Mouse (Mus musculus): Measurements from ENCODE around the gene Sec24b. TPM values are rescaled to one million over a fixed set of nuclear protein-coding genes. Genes with fewer than 3 reads are reported as not detected.
A peak's percentile ranks its signal among the peaks of the same experiment; 100 is the strongest.

The Sec24b gene
- polyA plus RNA-seq, 1 experiment from 2014 or later, result 34.9 TPM

DNA sequence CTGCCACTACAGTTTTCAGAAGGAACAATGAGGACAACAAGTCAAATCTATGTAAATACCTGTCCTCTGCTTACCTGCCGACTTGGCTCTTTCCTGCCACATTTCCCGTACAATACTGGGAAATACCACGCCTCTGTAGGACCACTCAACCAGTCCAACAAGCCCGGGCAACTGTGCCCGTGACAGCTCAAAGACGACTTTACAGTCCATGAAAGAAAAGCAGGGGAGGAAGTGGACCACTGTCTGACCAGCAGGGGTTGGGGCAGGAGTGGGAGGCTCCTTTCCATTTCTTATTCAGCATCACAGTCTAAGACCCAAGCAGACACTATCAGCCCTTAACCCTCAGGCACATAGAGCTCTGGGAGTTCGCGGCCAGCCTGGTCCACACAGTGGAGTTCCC, 9.2 kb downstream of the Sec24b start:
- DNase-seq (ENCODE audit: low spot score), result peak; percentile 36
- Histone ChIP-seq H3K27me3 (ENCODE audit: insufficient read depth, poor library complexity, severe bottlenecking) (no peaks in the 10 kb centered on the region), H3K9me3 (no peaks in the 10 kb centered on the region), H3K4me3 (no peak overlapping the region), H3K4me1 (peaks cover 43% of the 10 kb centered on the region), H3K36me3 (peaks cover 11% of the 10 kb centered on the region; the same call in 1 of the 2 replicates), H3K27ac (no peak overlapping the region)
- WGBS, result 84% methylated on average over 8 of the region's 8 CpGs

DNA sequence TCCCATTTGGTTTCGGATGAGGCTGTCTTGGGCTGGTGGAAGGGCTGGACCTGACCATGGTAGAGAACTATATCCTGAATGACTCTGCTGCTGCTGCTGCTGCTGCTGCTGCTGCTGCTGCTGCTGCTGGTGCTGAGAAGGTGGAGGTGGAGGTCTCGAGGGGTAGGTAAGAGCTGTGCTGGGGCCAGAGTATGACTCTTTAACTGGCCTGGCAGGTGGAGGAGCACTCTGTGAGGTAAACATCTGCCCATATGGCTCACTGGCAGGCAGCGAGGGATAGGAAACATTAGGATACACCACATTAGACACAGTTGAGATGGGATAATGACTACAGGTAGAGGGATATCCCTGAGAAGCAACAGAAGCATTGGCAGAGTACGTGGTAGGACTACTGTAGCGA, 20.6 kb downstream of the Sec24b start:
- 95% methylated on average over 5 of the region's 5 CpGs for WGBS
- Histone ChIP-seq H3K4me1 (no peaks in the 10 kb centered on the region), H3K9me3 (peaks cover 6% of the 10 kb centered on the region), H3K4me3 (no peak overlapping the region), H3K27ac (no peak overlapping the region), H3K27me3 (ENCODE audit: insufficient read depth, poor library complexity, severe bottlenecking) (no peaks in the 10 kb centered on the region), H3K36me3 (peaks cover 71% of the 10 kb centered on the region)
- DNase-seq (ENCODE audit: low spot score), result no peak

DNA sequence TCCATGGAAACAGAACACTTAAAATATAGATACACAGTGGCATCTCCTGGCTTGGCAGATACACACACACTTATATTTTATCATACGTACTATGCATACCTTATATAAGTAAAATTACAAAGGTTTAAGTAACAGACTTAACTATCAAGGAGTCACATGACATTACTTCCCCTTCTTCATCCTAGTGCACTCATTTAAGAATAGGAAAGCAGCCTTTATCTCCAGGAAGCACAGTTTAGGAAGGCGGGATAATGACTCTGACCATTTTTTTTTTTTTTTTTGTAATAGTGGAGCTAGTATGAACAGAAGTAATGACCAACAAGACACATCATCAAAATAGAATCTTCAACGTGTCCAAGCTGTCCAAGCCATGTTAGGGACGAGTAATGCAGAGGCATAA, 21.3 kb downstream of the Sec24b start:
- H3K4me1 ChIP-seq, result no peaks in the 10 kb centered on the region
- peaks cover 6% of the 10 kb centered on the region for H3K9me3 ChIP-seq
- H3K36me3 ChIP-seq, result peaks cover 74% of the 10 kb centered on the region
- H3K4me3 ChIP-seq, result no peak overlapping the region
- H3K27me3 ChIP-seq (ENCODE audit: insufficient read depth, poor library complexity, severe bottlenecking), result no peaks in the 10 kb centered on the region
- no peak for DNase-seq (ENCODE audit: low spot score)
- WGBS, result 82% methylated on average over 4 of the region's 4 CpGs
- H3K27ac ChIP-seq, result no peak overlapping the region

DNA sequence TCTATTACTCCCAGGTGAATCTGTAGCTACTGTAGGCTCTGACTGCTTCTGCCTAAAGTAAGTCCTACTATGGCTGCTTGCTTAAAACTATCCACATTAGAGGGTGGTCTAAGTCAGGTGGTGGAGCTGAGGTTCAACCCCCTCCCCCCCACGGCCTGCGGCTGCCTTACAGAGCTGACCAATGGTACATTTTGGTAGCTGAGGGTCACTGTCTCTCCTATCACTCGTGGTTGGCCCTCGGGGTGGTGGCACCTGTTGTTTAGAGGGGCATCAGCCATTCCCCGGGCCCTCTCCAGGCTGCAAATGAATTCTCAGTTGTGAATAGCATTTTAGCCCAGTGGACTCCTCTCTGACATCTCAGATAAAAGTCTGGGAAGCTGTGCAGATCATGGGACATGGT, 32.6 kb downstream of the Sec24b start:
- DNase-seq (ENCODE audit: low spot score), result no peak
- Histone ChIP-seq H3K4me3 (no peak overlapping the region), H3K27ac (no peak overlapping the region), H3K36me3 (peaks cover 87% of the 10 kb centered on the region), H3K27me3 (ENCODE audit: insufficient read depth, poor library complexity, severe bottlenecking) (no peaks in the 10 kb centered on the region), H3K4me1 (peaks cover 13% of the 10 kb centered on the region; the same call in 1 of the 2 replicates), H3K9me3 (no peaks in the 10 kb centered on the region)
- 79% methylated on average over 5 of the region's 5 CpGs for WGBS

DNA sequence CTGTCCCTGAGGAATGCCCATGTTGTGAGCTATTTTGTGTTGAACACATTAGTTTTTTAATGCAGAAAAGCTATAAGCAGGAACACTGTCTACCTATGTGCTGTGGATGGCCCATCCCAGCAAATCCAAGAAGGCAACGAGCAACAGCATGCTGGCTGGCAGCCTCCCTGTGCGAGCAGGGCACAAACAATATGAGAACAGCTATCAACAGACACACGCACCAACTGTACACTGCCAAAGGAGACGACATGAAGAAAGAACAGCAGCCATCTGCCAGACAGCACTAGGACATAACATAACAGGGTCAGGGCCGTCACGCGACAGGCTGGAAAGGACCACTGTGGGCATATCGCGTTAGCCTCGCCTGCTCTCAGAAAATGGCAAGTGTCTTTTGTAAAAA, 35.2 kb downstream of the Sec24b start:
- no peak for DNase-seq (ENCODE audit: low spot score)
- peaks cover 13% of the 10 kb centered on the region; the same call in 1 of the 2 replicates for H3K4me1 ChIP-seq
- 92% methylated on average over 10 of the region's 10 CpGs for WGBS
- no peak overlapping the region for H3K27ac ChIP-seq
- H3K27me3 ChIP-seq (ENCODE audit: insufficient read depth, poor library complexity, severe bottlenecking), result no peaks in the 10 kb centered on the region
- H3K9me3 ChIP-seq, result no peaks in the 10 kb centered on the region
- H3K36me3 ChIP-seq, result peaks cover 70% of the 10 kb centered on the region
- H3K4me3 ChIP-seq, result no peak overlapping the region

DNA sequence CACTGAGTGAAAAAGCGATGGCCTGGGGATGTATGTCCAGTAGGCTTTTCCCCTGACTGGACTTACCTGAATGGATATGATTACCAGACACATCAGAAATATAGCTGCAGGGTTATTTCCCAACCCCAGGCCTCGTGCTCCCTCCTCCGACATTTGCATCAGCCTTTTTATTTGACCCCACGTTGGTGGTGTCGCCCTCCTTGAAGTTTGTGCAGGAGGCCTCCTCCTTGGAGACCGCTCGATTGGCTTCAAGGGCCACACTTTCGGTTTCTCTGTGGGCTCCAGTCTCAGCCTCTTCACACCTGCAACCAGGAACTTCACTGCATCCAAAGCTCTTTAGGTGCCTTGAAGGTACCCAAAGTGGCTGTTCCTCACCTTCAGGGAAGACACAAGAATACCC, 35.8 kb downstream of the Sec24b start:
- Histone ChIP-seq H3K4me1 (peaks cover 13% of the 10 kb centered on the region; the same call in 1 of the 2 replicates), H3K27ac (no peak overlapping the region), H3K4me3 (no peak overlapping the region), H3K36me3 (peaks cover 64% of the 10 kb centered on the region), H3K9me3 (no peaks in the 10 kb centered on the region), H3K27me3 (ENCODE audit: insufficient read depth, poor library complexity, severe bottlenecking) (no peaks in the 10 kb centered on the region)
- DNase-seq (ENCODE audit: low spot score), result no peak
- WGBS, result 86% methylated on average over 8 of the region's 8 CpGs

DNA sequence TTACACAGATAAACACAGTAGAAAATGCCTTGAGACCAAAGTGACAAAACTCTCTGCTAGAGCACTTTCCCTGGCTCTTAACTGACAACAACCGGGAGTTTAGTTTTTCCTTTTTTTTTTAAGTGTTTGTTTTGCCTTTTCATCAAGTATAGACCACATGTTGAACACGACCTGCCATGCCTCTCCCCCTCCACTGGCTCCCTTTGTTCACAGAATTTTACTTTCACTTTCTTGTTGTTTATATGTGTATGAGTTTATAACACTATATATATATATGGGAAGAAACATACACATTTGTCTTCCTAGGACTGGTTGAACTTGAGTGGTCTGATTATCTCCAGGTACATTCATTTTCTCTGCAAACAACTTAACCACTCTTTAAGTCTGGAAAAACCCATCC, 48.4 kb downstream of the Sec24b start:
- Histone ChIP-seq H3K4me3 (no peak overlapping the region), H3K27ac (no peak overlapping the region), H3K27me3 (ENCODE audit: insufficient read depth, poor library complexity, severe bottlenecking) (no peaks in the 10 kb centered on the region), H3K4me1 (0 out of 2 replicates have a peak, but pooled peaks cover 3% of the 10 kb centered on the region), H3K36me3 (peaks cover 53% of the 10 kb centered on the region), H3K9me3 (no peaks in the 10 kb centered on the region)
- 80% methylated on average over 2 of the region's 2 CpGs for WGBS
- DNase-seq (ENCODE audit: low spot score), result no peak

DNA sequence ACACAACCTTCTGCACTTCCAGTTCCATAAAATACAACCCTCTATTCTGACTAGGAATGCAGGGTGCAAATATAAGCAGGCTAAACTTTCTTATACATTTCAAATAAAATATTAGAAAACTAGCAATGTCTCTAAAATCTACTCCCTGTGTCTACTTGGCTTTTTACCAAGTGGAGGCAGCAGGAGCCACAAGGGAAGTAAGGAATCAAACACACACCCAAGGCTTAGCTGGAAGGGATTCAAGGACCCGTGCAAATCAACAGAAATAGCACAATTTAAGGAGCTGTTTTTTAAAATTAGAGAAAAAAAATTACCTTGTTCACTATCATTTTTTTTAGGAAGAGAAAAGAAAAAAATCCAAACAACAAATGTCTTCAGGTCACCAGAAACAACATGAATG, 50.1 kb downstream of the Sec24b start:
- no peak overlapping the region for H3K4me3 ChIP-seq
- 0 out of 2 replicates have a peak, but pooled peaks cover 3% of the 10 kb centered on the region for H3K4me1 ChIP-seq
- H3K9me3 ChIP-seq, result no peaks in the 10 kb centered on the region
- DNase-seq (ENCODE audit: low spot score), result no peak
- H3K27ac ChIP-seq, result no peak overlapping the region
- 88% methylated on average over 1 of the region's 1 CpGs for WGBS
- peaks cover 68% of the 10 kb centered on the region for H3K36me3 ChIP-seq
- no peaks in the 10 kb centered on the region for H3K27me3 ChIP-seq (ENCODE audit: insufficient read depth, poor library complexity, severe bottlenecking)

DNA sequence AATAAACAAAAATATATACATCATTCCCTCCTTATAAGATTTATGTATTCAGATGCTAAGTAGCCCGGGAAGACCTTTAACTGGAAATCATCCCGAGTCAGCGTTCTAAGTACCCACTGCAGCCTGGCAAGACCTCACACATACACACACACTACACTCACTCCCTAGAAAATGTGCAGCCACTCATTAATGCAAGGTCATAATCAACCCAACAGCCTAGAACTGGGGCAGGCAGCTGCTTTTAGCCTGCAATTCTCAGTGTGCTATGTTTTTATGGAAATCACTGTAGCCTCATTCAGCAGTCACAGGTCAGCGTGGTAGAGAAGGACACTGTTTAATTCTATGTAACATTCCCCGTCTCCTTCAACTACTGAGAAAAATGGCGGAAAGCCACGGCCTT, 55.2 kb downstream of the Sec24b start:
- no peak overlapping the region for H3K27ac ChIP-seq
- peaks cover 88% of the 10 kb centered on the region for H3K36me3 ChIP-seq
- no peaks in the 10 kb centered on the region for H3K27me3 ChIP-seq (ENCODE audit: insufficient read depth, poor library complexity, severe bottlenecking)
- H3K9me3 ChIP-seq, result no peaks in the 10 kb centered on the region
- 93% methylated on average over 7 of the region's 7 CpGs for WGBS
- no peak for DNase-seq (ENCODE audit: low spot score)
- H3K4me1 ChIP-seq, result no peaks in the 10 kb centered on the region
- no peak overlapping the region for H3K4me3 ChIP-seq

DNA sequence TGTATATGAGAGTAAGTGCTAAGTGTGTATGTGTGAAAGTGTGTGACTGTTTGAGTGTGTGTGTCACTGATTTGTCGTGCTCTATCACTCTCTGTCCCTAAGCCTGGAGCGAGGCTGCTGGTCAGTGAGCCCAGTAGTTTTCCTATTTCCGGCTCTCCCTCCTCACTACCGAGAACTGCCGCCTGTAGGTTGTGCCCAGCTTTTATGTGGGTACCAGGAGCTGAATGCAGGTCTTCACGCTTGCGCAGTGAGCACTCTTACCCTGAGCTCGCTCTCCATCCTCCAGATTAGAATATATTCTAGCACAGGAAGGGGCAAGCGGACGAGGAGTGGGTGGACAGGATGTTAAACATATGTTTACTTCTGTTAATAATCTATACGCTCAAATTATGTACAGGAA, 60.4 kb downstream of the Sec24b start:
- Histone ChIP-seq H3K4me1 (no peaks in the 10 kb centered on the region), H3K27ac (no peak overlapping the region), H3K27me3 (ENCODE audit: insufficient read depth, poor library complexity, severe bottlenecking) (no peaks in the 10 kb centered on the region), H3K36me3 (peaks cover 94% of the 10 kb centered on the region), H3K9me3 (no peaks in the 10 kb centered on the region), H3K4me3 (no peak overlapping the region)
- DNase-seq (ENCODE audit: low spot score), result no peak
- 93% methylated on average over 11 of the region's 11 CpGs for WGBS

DNA sequence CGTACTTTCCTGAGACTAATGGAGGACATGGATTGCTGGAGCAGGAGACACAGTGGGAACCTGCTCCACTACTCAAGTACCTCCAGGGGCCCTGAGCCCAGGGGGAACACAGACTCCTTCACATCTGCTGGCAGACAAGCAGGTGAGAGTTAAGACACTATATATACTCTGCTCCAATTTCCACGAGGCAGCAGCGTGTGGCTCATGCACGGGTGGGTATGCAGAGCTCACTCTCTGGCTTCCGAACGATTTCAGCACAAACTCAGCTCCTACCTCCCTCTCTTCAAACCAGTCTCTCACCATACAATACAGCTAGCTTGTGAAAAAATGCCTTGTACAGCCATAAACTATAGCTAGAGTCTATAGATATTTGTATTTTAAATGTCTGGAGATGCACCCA, 62.8 kb downstream of the Sec24b start:
- Histone ChIP-seq H3K4me1 (no peaks in the 10 kb centered on the region), H3K27me3 (ENCODE audit: insufficient read depth, poor library complexity, severe bottlenecking) (no peaks in the 10 kb centered on the region), H3K36me3 (peaks cover 94% of the 10 kb centered on the region), H3K27ac (no peak overlapping the region), H3K9me3 (no peaks in the 10 kb centered on the region), H3K4me3 (no peak overlapping the region)
- 76% methylated on average over 6 of the region's 6 CpGs for WGBS
- no peak for DNase-seq (ENCODE audit: low spot score)

DNA sequence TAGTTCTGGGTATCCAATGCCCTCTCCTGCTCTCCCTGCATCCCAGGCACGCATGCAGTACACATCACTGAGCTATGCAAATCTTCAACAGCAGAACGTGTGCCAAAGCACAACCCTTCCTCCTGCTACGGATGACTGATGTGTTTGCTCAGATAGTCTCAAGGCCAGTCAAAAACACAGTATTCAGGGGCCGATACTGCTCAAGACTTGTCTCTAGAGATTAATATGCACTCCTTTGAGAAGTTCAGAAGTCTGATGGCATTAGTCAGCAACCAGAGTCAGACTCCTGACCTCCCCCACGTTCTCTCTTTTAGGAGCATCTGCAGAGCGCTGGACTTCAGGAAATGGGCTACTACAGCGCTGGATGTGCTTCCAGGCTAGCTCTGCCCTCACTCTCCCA, 63.4 kb downstream of the Sec24b start:
- no peak overlapping the region for H3K27ac ChIP-seq
- no peak overlapping the region for H3K4me3 ChIP-seq
- H3K4me1 ChIP-seq, result no peaks in the 10 kb centered on the region
- WGBS, result 78% methylated on average over 7 of the region's 7 CpGs
- no peaks in the 10 kb centered on the region for H3K9me3 ChIP-seq
- H3K27me3 ChIP-seq (ENCODE audit: insufficient read depth, poor library complexity, severe bottlenecking), result no peaks in the 10 kb centered on the region
- H3K36me3 ChIP-seq, result peaks cover 95% of the 10 kb centered on the region
- no peak for DNase-seq (ENCODE audit: low spot score)

DNA sequence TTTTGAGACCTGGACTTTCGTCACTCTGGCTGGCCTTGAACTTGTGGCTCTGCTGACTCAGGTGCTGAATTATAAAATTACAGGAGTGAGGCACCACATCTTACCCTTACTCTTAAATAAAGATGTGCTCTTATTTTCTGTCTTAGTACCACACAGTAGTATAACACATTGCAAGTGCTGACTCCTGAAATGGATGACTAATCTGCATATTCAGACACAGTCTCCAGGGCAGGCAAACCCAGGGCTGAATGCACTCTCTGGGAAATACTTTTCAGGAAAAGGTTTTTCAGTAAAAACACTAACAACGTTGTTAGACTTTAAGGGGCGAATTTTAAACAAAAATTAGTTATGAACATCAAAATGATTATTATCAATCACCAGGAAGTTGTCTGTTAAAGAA, 64.0 kb downstream of the Sec24b start:
- Histone ChIP-seq H3K27ac (no peak overlapping the region), H3K9me3 (no peaks in the 10 kb centered on the region), H3K36me3 (peaks cover 95% of the 10 kb centered on the region), H3K4me1 (no peaks in the 10 kb centered on the region), H3K27me3 (ENCODE audit: insufficient read depth, poor library complexity, severe bottlenecking) (no peaks in the 10 kb centered on the region), H3K4me3 (no peak overlapping the region)
- DNase-seq (ENCODE audit: low spot score), result no peak
- WGBS, result 87% methylated on average over 3 of the region's 3 CpGs

DNA sequence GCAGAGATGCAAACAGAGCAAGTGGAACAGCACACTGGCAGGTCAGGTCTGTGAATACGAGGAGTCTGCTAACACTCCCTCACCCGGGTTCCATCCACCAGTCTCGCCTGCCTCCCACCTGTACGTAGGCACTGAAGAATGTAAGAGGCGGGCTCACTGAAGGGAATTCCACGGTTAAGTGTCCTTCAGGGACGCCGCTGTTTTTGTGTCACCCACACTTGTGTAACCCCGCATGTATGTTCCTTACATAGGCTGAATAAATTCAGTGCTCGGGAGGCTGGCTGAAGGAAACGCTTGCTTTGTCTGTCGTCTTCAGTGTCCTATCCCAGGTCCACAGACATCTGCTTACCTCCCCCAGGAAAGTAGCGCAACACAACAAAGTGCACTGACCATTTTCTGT, 74.1 kb downstream of the Sec24b start:
- Histone ChIP-seq H3K27me3 (ENCODE audit: insufficient read depth, poor library complexity, severe bottlenecking) (no peaks in the 10 kb centered on the region), H3K9me3 (no peaks in the 10 kb centered on the region), H3K36me3 (peaks cover 89% of the 10 kb centered on the region), H3K4me1 (peaks cover 3% of the 10 kb centered on the region), H3K27ac (no peak overlapping the region), H3K4me3 (no peak overlapping the region)
- WGBS, result 94% methylated on average over 13 of the region's 13 CpGs
- DNase-seq (ENCODE audit: low spot score), result peak; percentile 30

Data from heart, embryonic 10.5 days (tissue).